Mouse (Mus musculus): ENCODE results near the gene C1ql2.

C1ql2 gene

GRCm38 (mm10) chr1:120340419-120341171, at the start of gene C1ql2:
C1ql2 (plus strand) TSS chr1:120340582.
- DNase-seq (ENCODE audit: low spot score) = peak; percentile 6

GRCm38 (mm10) chr1:120291709-120292108, 48.7 kb upstream of the C1ql2 start:
- DNase-seq (ENCODE audit: low spot score) = no peak

GRCm38 (mm10) chr1:120293803-120294202, 46.6 kb upstream of the C1ql2 start:
- no peak for DNase-seq (ENCODE audit: low spot score)

GRCm38 (mm10) chr1:120296936-120297335, 43.4 kb upstream of the C1ql2 start:
- DNase-seq (ENCODE audit: low spot score) = no peak

- no peak for DNase-seq (ENCODE audit: low spot score)
Measured at GRCm38 (mm10) chr1:120305801-120306200, 34.6 kb upstream of the C1ql2 start.

GRCm38 (mm10) chr1:120321270-120322021, 18.9 kb upstream of the C1ql2 start:
- DNase-seq (ENCODE audit: low spot score) = no peak

- no peak for DNase-seq (ENCODE audit: low spot score)
Measured at GRCm38 (mm10) chr1:120323131-120323561, 17.2 kb upstream of the C1ql2 start.

GRCm38 (mm10) chr1:120327714-120328113, 12.7 kb upstream of the C1ql2 start:
- DNase-seq (ENCODE audit: low spot score) = peak; percentile 32

- no peak for DNase-seq (ENCODE audit: low spot score)
Measured at GRCm38 (mm10) chr1:120328212-120328611, 12.2 kb upstream of the C1ql2 start.

- peak; percentile 67 for DNase-seq (ENCODE audit: low spot score)
Measured at GRCm38 (mm10) chr1:120331841-120332240, 8.5 kb upstream of the C1ql2 start.

- no peak for DNase-seq (ENCODE audit: low spot score)
Measured at GRCm38 (mm10) chr1:120337970-120338369, 2.4 kb upstream of the C1ql2 start.

GRCm38 (mm10) chr1:120341172-120341675, 842 bp downstream of the C1ql2 start:
- DNase-seq (ENCODE audit: low spot score) = no peak

GRCm38 (mm10) chr1:120341811-120342370, 1.5 kb downstream of the C1ql2 start:
- DNase-seq (ENCODE audit: low spot score) = no peak

GRCm38 (mm10) chr1:120342371-120342821, 2.0 kb downstream of the C1ql2 start:
- peak; percentile 16 for DNase-seq (ENCODE audit: low spot score)

GRCm38 (mm10) chr1:120345001-120345400, 4.6 kb downstream of the C1ql2 start:
- no peak for DNase-seq (ENCODE audit: low spot score)

GRCm38 (mm10) chr1:120354387-120354786, 14.0 kb downstream of the C1ql2 start:
- DNase-seq (ENCODE audit: low spot score) = no peak

- peak; percentile 47 for DNase-seq (ENCODE audit: low spot score)
Measured at GRCm38 (mm10) chr1:120357371-120358274, 17.2 kb downstream of the C1ql2 start.

- no peak for DNase-seq (ENCODE audit: low spot score)
Measured at GRCm38 (mm10) chr1:120363638-120364037, 23.3 kb downstream of the C1ql2 start.

GRCm38 (mm10) chr1:120368138-120368537, 27.8 kb downstream of the C1ql2 start:
- no peak for DNase-seq (ENCODE audit: low spot score)

GRCm38 (mm10) chr1:120374131-120374530, 33.7 kb downstream of the C1ql2 start:
- no peak for DNase-seq (ENCODE audit: low spot score)

- DNase-seq (ENCODE audit: low spot score) = no peak
Measured at GRCm38 (mm10) chr1:120374832-120375231, 34.5 kb downstream of the C1ql2 start.

Data from ovary, postnatal 36 days (tissue).